ENCODE assay signal across 7 mouse cellular contexts in the genomic region with DNA sequence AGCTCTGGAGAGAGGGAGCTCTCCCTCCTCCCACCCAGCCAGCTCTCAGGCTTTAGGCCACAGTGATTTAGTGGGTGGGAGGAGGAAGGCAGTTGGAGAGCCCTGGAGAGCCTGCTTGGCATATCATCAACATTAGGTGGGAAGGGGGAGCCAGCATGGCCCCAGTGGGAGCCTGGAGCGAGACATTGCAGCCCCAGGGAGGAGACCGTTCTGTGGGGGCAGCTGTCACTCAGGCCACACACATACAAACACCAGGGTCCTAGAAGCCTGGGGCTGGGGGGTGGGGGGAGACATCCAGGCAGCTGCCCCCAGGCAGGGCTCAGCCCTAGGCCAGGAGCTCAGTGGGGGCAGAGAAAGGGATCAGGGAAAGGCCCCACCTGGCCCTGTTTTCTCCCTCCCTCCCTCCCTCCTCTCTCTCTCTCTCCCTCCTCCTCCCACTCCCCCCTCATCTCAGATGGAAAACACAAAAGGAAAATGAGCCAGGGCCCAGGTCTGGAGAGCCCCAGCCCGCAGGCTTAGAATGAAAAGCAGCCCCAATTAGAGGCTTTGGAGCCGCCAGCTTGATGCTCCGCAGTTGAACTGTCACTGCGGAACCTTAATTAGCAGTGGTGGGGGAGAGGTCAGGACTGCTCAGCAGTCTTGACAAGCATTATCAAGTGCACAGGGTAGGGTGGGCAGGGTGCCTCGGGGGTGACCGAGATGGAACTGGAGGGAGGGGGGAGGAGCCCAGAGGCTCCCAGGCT.
DNase-seq lines count a peak whose midpoint lies in the region; ATAC-seq and TF ChIP-seq lines count a peak whose summit lies in the region.

No protein-coding gene starts in this region.

- no peak overlapping the region for H3K4me3 ChIP-seq in lung, embryonic 14.5 days (ENCODE audit: low read depth, low read length)
- no peak overlapping the region for H3K4me3 ChIP-seq in forebrain, embryonic 14.5 days (ENCODE audit: low read depth, low read length)
- no peak overlapping the region for H3K4me3 ChIP-seq in liver, embryonic 16.5 days (ENCODE audit: low read depth, low read length)
- H3K4me3 ChIP-seq in stomach, postnatal 0 days (ENCODE audit: low read depth, low read length), result no peak overlapping the region
- no peak overlapping the region for H3K4me3 ChIP-seq in thymus, adult 2 months (ENCODE audit: control insufficient read depth, insufficient read depth, low read length)

- 10% methylated on average over 8 of the region's 8 CpGs for WGBS in lung, embryonic 14.5 days
- 2% methylated on average over 7 of the region's 8 CpGs for WGBS in forebrain, embryonic 14.5 days
- 50% methylated on average over 8 of the region's 8 CpGs for WGBS in liver, embryonic 16.5 days (ENCODE audit: insufficient replicate concordance)
- WGBS in stomach, postnatal 0 days, result 27% methylated on average over 8 of the region's 8 CpGs
- 90% methylated on average over 8 of the region's 8 CpGs for WGBS in thymus, adult 2 months

- TF ChIP-seq POLR2A in thymus, adult 2 months (IDR thresholded peaks at IDR 0.05; ENCODE audit: control insufficient read depth, extremely low read depth, insufficient read depth, low read length, poor library complexity), result no peak

- DNase-seq in lung, embryonic 14.5 days, result peak; percentile 83
- no peak for DNase-seq in lung, postnatal 25 days (ENCODE audit: low spot score)
- peak; percentile 97 for DNase-seq in forebrain, embryonic 14.5 days (ENCODE audit: low spot score)
- no peak for DNase-seq in stomach, postnatal 0 days (ENCODE audit: low spot score)
- DNase-seq in urinary bladder, postnatal 10 days (ENCODE audit: low spot score), result no peak
- no peak for DNase-seq in thymus, adult 2 months

- no peaks in the 10 kb centered on the region for H3K9me3 ChIP-seq in lung, embryonic 14.5 days (ENCODE audit: low read depth, low read length)
- no peaks in the 10 kb centered on the region for H3K9me3 ChIP-seq in forebrain, embryonic 14.5 days (replicated peaks; ENCODE audit: control insufficient read depth, low read length)
- no peaks in the 10 kb centered on the region for H3K9me3 ChIP-seq in liver, embryonic 16.5 days (replicated peaks; ENCODE audit: control insufficient read depth, low read length)
- H3K9me3 ChIP-seq in stomach, postnatal 0 days (ENCODE audit: control insufficient read depth, low read length), result no peaks in the 10 kb centered on the region

- peak overlapping the region; percentile 37; the same call in 1 of the 2 replicates for H3K9ac ChIP-seq in lung, embryonic 14.5 days
- peak overlapping the region; percentile 45 for H3K9ac ChIP-seq in forebrain, embryonic 14.5 days (ENCODE audit: low read length)
- no peak overlapping the region for H3K9ac ChIP-seq in liver, embryonic 16.5 days (ENCODE audit: low read depth, low read length)
- H3K9ac ChIP-seq in stomach, postnatal 0 days (ENCODE audit: low read length), result 0 out of 2 replicates have a peak overlapping the region, but pooled peaks have one; percentile 2

- H3K4me2 ChIP-seq in lung, embryonic 14.5 days, result peak overlapping the region; percentile 45
- H3K4me2 ChIP-seq in forebrain, embryonic 14.5 days (ENCODE audit: low read length), result peak overlapping the region; percentile 30
- H3K4me2 ChIP-seq in liver, embryonic 16.5 days (ENCODE audit: low read depth, low read length), result no peak overlapping the region
- no peak overlapping the region for H3K4me2 ChIP-seq in stomach, postnatal 0 days (replicated peaks; ENCODE audit: low read depth)

- ATAC-seq in lung, embryonic 14.5 days (ENCODE audit: insufficient read depth), result peak; percentile 77
- peak; percentile 88 for ATAC-seq in forebrain, embryonic 14.5 days
- ATAC-seq in liver, embryonic 16.5 days (ENCODE audit: low read depth), result peak; percentile 53
- no peak; the same call in 1 of the 2 replicates for ATAC-seq in stomach, postnatal 0 days (ENCODE audit: low FRiP score, low TSS enrichment)

- H3K27ac ChIP-seq in lung, embryonic 14.5 days (ENCODE audit: low read depth), result peak overlapping the region; percentile 89
- peak overlapping the region; percentile 99 for H3K27ac ChIP-seq in forebrain, embryonic 14.5 days (ENCODE audit: low read depth, low read length)
- no peak overlapping the region for H3K27ac ChIP-seq in liver, embryonic 16.5 days (ENCODE audit: low read length)
- H3K27ac ChIP-seq in stomach, postnatal 0 days (replicated peaks), result peak overlapping the region; percentile 61
- H3K27ac ChIP-seq in thymus, adult 2 months (ENCODE audit: control insufficient read depth, insufficient read depth, low read length), result no peak overlapping the region

- no peaks in the 10 kb centered on the region for H3K27me3 ChIP-seq in lung, embryonic 14.5 days (ENCODE audit: insufficient read depth, low read length)
- H3K27me3 ChIP-seq in forebrain, embryonic 14.5 days (replicated peaks; ENCODE audit: control insufficient read depth, insufficient read depth, low read length), result no peaks in the 10 kb centered on the region
- no peaks in the 10 kb centered on the region for H3K27me3 ChIP-seq in liver, embryonic 16.5 days (ENCODE audit: control insufficient read depth, insufficient read depth, low read depth, low read length)
- no peaks in the 10 kb centered on the region for H3K27me3 ChIP-seq in stomach, postnatal 0 days (ENCODE audit: control insufficient read depth, insufficient read depth, low read length)
- H3K27me3 ChIP-seq in thymus, adult 2 months (ENCODE audit: control insufficient read depth, insufficient read depth, low read length), result no peaks in the 10 kb centered on the region

- no peak for TF ChIP-seq EP300 in stomach, postnatal 0 days (optimal IDR thresholded peaks at IDR 0.05)

- peaks cover 47% of the 10 kb centered on the region for H3K4me1 ChIP-seq in lung, embryonic 14.5 days (ENCODE audit: insufficient read depth)
- peaks cover 67% of the 10 kb centered on the region for H3K4me1 ChIP-seq in forebrain, embryonic 14.5 days (ENCODE audit: control insufficient read depth, insufficient read depth, low read length)
- peaks cover 31% of the 10 kb centered on the region for H3K4me1 ChIP-seq in liver, embryonic 16.5 days (ENCODE audit: control insufficient read depth, low read depth, low read length)
- peaks cover 11% of the 10 kb centered on the region; the same call in 1 of the 2 replicates for H3K4me1 ChIP-seq in stomach, postnatal 0 days (replicated peaks; ENCODE audit: control insufficient read depth, insufficient read depth)
- H3K4me1 ChIP-seq in thymus, adult 2 months (replicated peaks; ENCODE audit: control insufficient read depth, insufficient read depth, low read length), result peaks cover 28% of the 10 kb centered on the region

- H3K36me3 ChIP-seq in lung, embryonic 14.5 days (ENCODE audit: insufficient read depth), result no peaks in the 10 kb centered on the region
- H3K36me3 ChIP-seq in forebrain, embryonic 14.5 days (ENCODE audit: control insufficient read depth, insufficient read depth, low read length), result no peaks in the 10 kb centered on the region
- no peaks in the 10 kb centered on the region for H3K36me3 ChIP-seq in liver, embryonic 16.5 days (ENCODE audit: control insufficient read depth, insufficient read depth)
- H3K36me3 ChIP-seq in stomach, postnatal 0 days (ENCODE audit: control insufficient read depth, insufficient read depth, low read length), result no peaks in the 10 kb centered on the region
- no peaks in the 10 kb centered on the region for H3K36me3 ChIP-seq in thymus, adult 2 months (ENCODE audit: control insufficient read depth, insufficient read depth, low read length)

- TF ChIP-seq CTCF in lung, embryonic 14.5 days (IDR thresholded peaks at IDR 0.05; ENCODE audit: low read depth), result no peak
- TF ChIP-seq CTCF in stomach, postnatal 0 days (IDR thresholded peaks at IDR 0.05; ENCODE audit: low read depth), result no peak
- no peak for TF ChIP-seq CTCF in thymus, adult 2 months (IDR thresholded peaks at IDR 0.05; ENCODE audit: borderline replicate concordance, control insufficient read depth, extremely low read depth, insufficient read depth, low read length, poor library complexity)

Comparison
In these comparisons a context has a peak if more than half of its experiments do, and no peak if none do; other contexts are left out.
1. DNase-seq: peak in lung, embryonic 14.5 days (single experiment) and forebrain, embryonic 14.5 days (single experiment); none in lung, postnatal 25 days (single experiment), stomach, postnatal 0 days (single experiment), urinary bladder, postnatal 10 days (single experiment) and thymus, adult 2 months (single experiment).
2. H3K27ac ChIP-seq: peak in lung, embryonic 14.5 days (single experiment), forebrain, embryonic 14.5 days (single experiment) and stomach, postnatal 0 days (single experiment); none in liver, embryonic 16.5 days (single experiment) and thymus, adult 2 months (single experiment).
3. H3K4me2 ChIP-seq: peak in lung, embryonic 14.5 days (single experiment) and forebrain, embryonic 14.5 days (single experiment); none in liver, embryonic 16.5 days (single experiment) and stomach, postnatal 0 days (single experiment).